Mouse (Mus musculus) intestine, postnatal 0 days (tissue): ENCODE results near the gene Sox6. TPM values are rescaled to one million over a fixed set of nuclear protein-coding genes. Genes with fewer than 3 reads are reported as not detected.
"Not testable (repeated sequence)": the region's sequence is repeated elsewhere in the genome, so short reads cannot be mapped to it uniquely, and the experiment has no call there.

Experiments used
- ATAC-seq: fragments of 200-750 bp; cut with Nextera tagmentation; 2 replicates; pipeline ENCODE4 v1.8.0; 2017; ENCODE audit warnings: mild to moderate bottlenecking, moderate TSS enrichment, moderate library complexity
- H3K27ac ChIP-seq: fragments of 300-500 bp; sonication (generic); 2 replicates; pipeline ENCODE4 v1.5.1; 2014; ENCODE audit warnings: mild to moderate bottlenecking, low read depth, low read length, moderate library complexity
- H3K27me3 ChIP-seq: fragments of 300-500 bp; sonication (generic); replicated peaks from 2 replicates; pipeline ENCODE4 v1.6.1; 2014; ENCODE audit warnings: low read length, mixed read lengths; ENCODE audit not compliant: control insufficient read depth, insufficient read depth
- H3K36me3 ChIP-seq: fragments of 300-500 bp; sonication (generic); 2 replicates; pipeline ENCODE4 v1.6.1; 2014; ENCODE audit warnings: mild to moderate bottlenecking, moderate library complexity; ENCODE audit not compliant: control insufficient read depth, insufficient read depth
- H3K4me1 ChIP-seq: fragments of 300-500 bp; sonication (generic); replicated peaks from 2 replicates; pipeline ENCODE4 v1.6.1; 2014; ENCODE audit warnings: antibody characterized with exemption, low read length, mixed read lengths; ENCODE audit not compliant: control insufficient read depth, insufficient read depth
- H3K4me2 ChIP-seq: fragments of 300-500 bp; sonication (generic); replicated peaks from 2 replicates; pipeline ENCODE4 v1.6.1; 2014; ENCODE audit warnings: low read depth, mild to moderate bottlenecking, moderate library complexity
- H3K4me3 ChIP-seq: fragments of 300-500 bp; sonication (generic); 2 replicates; pipeline ENCODE4 v1.5.1; 2014; ENCODE audit warnings: low read depth, low read length
- H3K9ac ChIP-seq: fragments of 300-500 bp; sonication (generic); 2 replicates; pipeline ENCODE4 v1.6.1; 2014; ENCODE audit warnings: mild to moderate bottlenecking, low read depth, low read length
- H3K9me3 ChIP-seq: fragments of 300-500 bp; sonication (generic); 2 replicates; pipeline ENCODE4 v1.6.1; 2016; ENCODE audit warnings: mixed run types; ENCODE audit not compliant: control insufficient read depth
- CTCF ChIP-seq: sonication (generic); IDR thresholded peaks from 2 replicates; pipeline ENCODE4 v1.5.1; 2016; ENCODE audit warnings: low read depth, mild to moderate bottlenecking, control low read depth, antibody characterized with exemption, moderate library complexity
- WGBS: fragments of 180-500 bp; shearing (Covaris S2); extraction: QIAGEN DNeasy Blood & Tissue Kit; methylation state at CpG from one replicate; pipeline ENCODE4 v1.1.7; 2014; 5-methylcytosine and 5-hydroxymethylcytosine counted together
- polyA plus RNA-seq: library from polyadenylated mRNA; unstranded; fragments of >200 nt; fragmentation: Nextera tagmentation; extraction: Ambion mirVana; gene quantifications from 2 replicates; pipeline ENCODE4 v1.2.1, GENCODE M21; 2015

The Sox6 gene
- polyA plus RNA-seq, 1 experiment from 2014 or later = 21.6 TPM

GRCm38 (mm10) chr7:115615697-115616237 is 422.8 kb downstream of the Sox6 start:
- Histone ChIP-seq H3K27me3 (no peaks in the 10 kb centered on the region), H3K9ac (peak overlapping the region; percentile 18; the same call in 1 of the 2 replicates), H3K36me3 (no peaks in the 10 kb centered on the region), H3K4me1 (0 out of 2 replicates have a peak, but pooled peaks cover 4% of the 10 kb centered on the region), H3K4me2 (peak overlapping the region; percentile 57), H3K9me3 (no peaks in the 10 kb centered on the region), H3K4me3 (peak overlapping the region; percentile 27), H3K27ac (peak overlapping the region; percentile 41)
- 16% methylated on average over 10 of the region's 10 CpGs for WGBS
- TF ChIP-seq CTCF = no peak
- ATAC-seq = peak; percentile 64

GRCm38 (mm10) chr7:115607485-115607884 is 431.1 kb downstream of the Sox6 start:
- Histone ChIP-seq H3K27ac (no peak overlapping the region), H3K9ac (no peak overlapping the region), H3K9me3 (no peaks in the 10 kb centered on the region), H3K4me1 (no peaks in the 10 kb centered on the region), H3K4me3 (no peak overlapping the region), H3K4me2 (no peak overlapping the region), H3K27me3 (no peaks in the 10 kb centered on the region), H3K36me3 (no peaks in the 10 kb centered on the region)
- no peak for TF ChIP-seq CTCF
- ATAC-seq = peak; percentile 57
- 47% methylated on average over 1 of the region's 1 CpGs for WGBS

GRCm38 (mm10) chr7:115606125-115606524 is 432.5 kb downstream of the Sox6 start:
- not testable (repeated sequence) for H3K36me3 ChIP-seq, H3K27ac ChIP-seq, H3K4me3 ChIP-seq, H3K9ac ChIP-seq, H3K9me3 ChIP-seq, H3K27me3 ChIP-seq, H3K4me2 ChIP-seq, ATAC-seq, H3K4me1 ChIP-seq
- 61% methylated on average over 3 of the region's 3 CpGs for WGBS

GRCm38 (mm10) chr7:115604883-115605282 is 433.7 kb downstream of the Sox6 start:
- TF ChIP-seq CTCF = no peak
- WGBS = 82% methylated on average over 7 of the region's 7 CpGs
- H3K9me3 ChIP-seq = no peaks in the 10 kb centered on the region

GRCm38 (mm10) chr7:115597376-115597775 is 441.2 kb downstream of the Sox6 start:
- Histone ChIP-seq H3K4me1 (no peaks in the 10 kb centered on the region), H3K9ac (no peak overlapping the region), H3K4me2 (no peak overlapping the region), H3K27ac (no peak overlapping the region), H3K9me3 (no peaks in the 10 kb centered on the region), H3K27me3 (no peaks in the 10 kb centered on the region), H3K36me3 (no peaks in the 10 kb centered on the region), H3K4me3 (no peak overlapping the region)
- ATAC-seq = no peak
- WGBS = 88% methylated on average over 6 of the region's 6 CpGs
- no peak for TF ChIP-seq CTCF

More at GRCm38 (mm10) chr7:115604883-115605282, 433.7 kb downstream of the Sox6 start:
- Histone ChIP-seq H3K4me1 (no peaks in the 10 kb centered on the region), H3K27me3 (no peaks in the 10 kb centered on the region), H3K4me2 (no peak overlapping the region), H3K9ac (no peak overlapping the region), H3K36me3 (no peaks in the 10 kb centered on the region), H3K27ac (no peak overlapping the region), H3K4me3 (no peak overlapping the region)
- ATAC-seq = no peak

- no peaks in the 10 kb centered on the region for H3K27me3 ChIP-seq
- H3K4me1 ChIP-seq = no peaks in the 10 kb centered on the region
- H3K4me2 ChIP-seq = no peak overlapping the region
- no peak overlapping the region for H3K9ac ChIP-seq
- no peak for TF ChIP-seq CTCF
- H3K4me3 ChIP-seq = no peak overlapping the region
- H3K36me3 ChIP-seq = no peaks in the 10 kb centered on the region
- no peaks in the 10 kb centered on the region for H3K9me3 ChIP-seq
- H3K27ac ChIP-seq = no peak overlapping the region
- WGBS = 64% methylated on average over 7 of the region's 7 CpGs
- ATAC-seq = no peak
These were observed 458.1 kb downstream of the Sox6 start for GRCm38 (mm10) chr7:115580461-115580860.

- Histone ChIP-seq H3K9me3 (no peaks in the 10 kb centered on the region), H3K4me2 (no peak overlapping the region), H3K4me1 (no peaks in the 10 kb centered on the region), H3K27me3 (no peaks in the 10 kb centered on the region), H3K27ac (no peak overlapping the region), H3K4me3 (no peak overlapping the region), H3K36me3 (no peaks in the 10 kb centered on the region), H3K9ac (no peak overlapping the region)
- no peak for TF ChIP-seq CTCF
- 67% methylated on average over 3 of the region's 3 CpGs for WGBS
- ATAC-seq = no peak
These were observed 458.8 kb downstream of the Sox6 start for GRCm38 (mm10) chr7:115579826-115580225.
